Mouse (Mus musculus): Measurements from ENCODE around the gene Rfx2. TPM values are rescaled to one million over a fixed set of nuclear protein-coding genes. Genes with fewer than 3 reads are reported as not detected.
A peak's percentile ranks its signal among the peaks of the same experiment; 100 is the strongest.

The Rfx2 gene
- polyA plus RNA-seq, 1 experiment from 2014 or later = 6.3 TPM

- no peak overlapping the region for H3K4me3 ChIP-seq
- no peaks in the 10 kb centered on the region for H3K9me3 ChIP-seq
- ATAC-seq (ENCODE audit: low FRiP score, low read depth) = no peak
- H3K9ac ChIP-seq (replicated peaks) = no peak overlapping the region
- 61% methylated on average over 7 of the region's 7 CpGs for whole genome bisulfite sequencing
- no peaks in the 10 kb centered on the region for H3K4me1 ChIP-seq
- H3K27me3 ChIP-seq = no peaks in the 10 kb centered on the region
- no peak overlapping the region for H3K27ac ChIP-seq (replicated peaks)
- no peak overlapping the region for H3K4me2 ChIP-seq (replicated peaks)
- no peaks in the 10 kb centered on the region for H3K36me3 ChIP-seq
Measured at GRCm38 (mm10) chr17:56858922-56859321, 28.1 kb upstream of the Rfx2 start.

- 49% methylated on average over 4 of the region's 4 CpGs for WGBS
- no peaks in the 10 kb centered on the region for H3K36me3 ChIP-seq
- H3K9me3 ChIP-seq = no peaks in the 10 kb centered on the region
- no peak overlapping the region for H3K9ac ChIP-seq (replicated peaks)
- H3K4me1 ChIP-seq = no peaks in the 10 kb centered on the region
- H3K4me2 ChIP-seq (replicated peaks) = no peak overlapping the region
- H3K4me3 ChIP-seq = no peak overlapping the region
- no peak overlapping the region for H3K27ac ChIP-seq (replicated peaks)
- no peaks in the 10 kb centered on the region for H3K27me3 ChIP-seq
- no peak for ATAC-seq (ENCODE audit: low FRiP score, low read depth)
Measured at GRCm38 (mm10) chr17:56858216-56858615, 27.4 kb upstream of the Rfx2 start.

DNA sequence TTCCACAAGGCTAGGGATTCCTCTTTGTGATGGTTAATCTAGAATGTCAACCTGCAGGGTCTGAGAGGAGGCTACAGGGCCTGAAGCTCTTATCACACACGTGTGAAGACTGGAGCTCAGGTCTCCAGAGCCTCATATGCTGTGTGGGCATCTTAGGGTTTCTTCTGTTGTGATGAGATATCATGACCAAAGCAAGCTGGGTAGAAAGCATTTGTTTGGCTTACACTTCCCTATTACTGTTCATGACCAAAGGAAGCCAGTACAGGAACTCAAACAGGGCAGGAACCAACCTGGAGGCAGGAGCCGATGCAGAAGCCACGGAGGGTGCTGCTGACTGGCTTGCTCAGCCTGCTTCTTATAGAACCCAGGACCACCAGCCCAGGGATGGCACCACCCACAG is 24.6 kb upstream of the Rfx2 start:
- no peak for ATAC-seq (ENCODE audit: low FRiP score, low read depth)
- Histone ChIP-seq H3K9ac (replicated peaks) (no peak overlapping the region), H3K4me1 (no peaks in the 10 kb centered on the region), H3K27ac (replicated peaks) (no peak overlapping the region), H3K9me3 (no peaks in the 10 kb centered on the region), H3K4me3 (no peak overlapping the region), H3K4me2 (replicated peaks) (no peak overlapping the region), H3K27me3 (no peaks in the 10 kb centered on the region), H3K36me3 (no peaks in the 10 kb centered on the region)
- WGBS = 87% methylated on average over 3 of the region's 3 CpGs

GRCm38 (mm10) chr17:56851167-56851566 is 20.4 kb upstream of the Rfx2 start:
- no peaks in the 10 kb centered on the region for H3K4me1 ChIP-seq
- H3K27me3 ChIP-seq = 0 out of 2 replicates have a peak, but pooled peaks cover 11% of the 10 kb centered on the region
- no peak overlapping the region for H3K4me2 ChIP-seq (replicated peaks)
- no peaks in the 10 kb centered on the region for H3K36me3 ChIP-seq
- WGBS = 79% methylated on average over 3 of the region's 3 CpGs
- H3K4me3 ChIP-seq = no peak overlapping the region
- H3K9me3 ChIP-seq = no peaks in the 10 kb centered on the region
- H3K27ac ChIP-seq (replicated peaks) = no peak overlapping the region
- ATAC-seq (ENCODE audit: low FRiP score, low read depth) = no peak
- H3K9ac ChIP-seq (replicated peaks) = no peak overlapping the region

DNA sequence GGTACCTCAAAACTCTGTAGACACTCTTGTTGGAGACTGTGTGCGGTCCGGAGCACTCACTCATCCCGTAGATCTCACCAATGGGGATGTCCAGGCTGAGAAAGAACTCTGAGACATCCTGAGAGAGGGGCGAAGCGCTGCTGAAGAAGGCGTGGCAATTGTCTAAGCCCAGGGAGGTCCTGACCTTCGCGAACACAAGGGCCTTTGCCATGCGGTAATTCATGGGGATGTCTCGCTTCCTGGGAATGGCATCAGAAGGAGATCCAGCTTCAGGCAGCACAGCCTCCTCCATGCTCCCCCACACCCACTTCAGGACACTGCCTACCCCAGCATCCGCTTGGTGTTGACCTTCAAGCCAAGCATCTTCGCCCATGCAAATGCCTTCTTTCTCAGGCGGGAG is 18.9 kb upstream of the Rfx2 start:
- 89% methylated on average over 13 of the region's 13 CpGs for WGBS
- Histone ChIP-seq H3K9ac (replicated peaks) (no peak overlapping the region), H3K4me1 (no peaks in the 10 kb centered on the region), H3K9me3 (no peaks in the 10 kb centered on the region), H3K27ac (replicated peaks) (no peak overlapping the region), H3K4me2 (replicated peaks) (no peak overlapping the region), H3K27me3 (0 out of 2 replicates have a peak, but pooled peaks cover 11% of the 10 kb centered on the region), H3K36me3 (no peaks in the 10 kb centered on the region), H3K4me3 (no peak overlapping the region)
- ATAC-seq (ENCODE audit: low FRiP score, low read depth) = no peak

- Histone ChIP-seq H3K4me2 (replicated peaks) (no peak overlapping the region), H3K36me3 (no peaks in the 10 kb centered on the region), H3K9me3 (no peaks in the 10 kb centered on the region), H3K27me3 (0 out of 2 replicates have a peak, but pooled peaks cover 11% of the 10 kb centered on the region), H3K9ac (replicated peaks) (no peak overlapping the region), H3K4me1 (no peaks in the 10 kb centered on the region), H3K4me3 (no peak overlapping the region), H3K27ac (replicated peaks) (no peak overlapping the region)
- ATAC-seq (ENCODE audit: low FRiP score, low read depth) = no peak
- 87% methylated on average over 5 of the region's 5 CpGs for WGBS
Measured at GRCm38 (mm10) chr17:56848785-56849184, 18.0 kb upstream of the Rfx2 start.

- Histone ChIP-seq H3K4me2 (replicated peaks) (no peak overlapping the region), H3K27ac (replicated peaks) (no peak overlapping the region), H3K9ac (replicated peaks) (no peak overlapping the region), H3K36me3 (no peaks in the 10 kb centered on the region), H3K27me3 (0 out of 2 replicates have a peak, but pooled peaks cover 4% of the 10 kb centered on the region), H3K9me3 (no peaks in the 10 kb centered on the region), H3K4me3 (no peak overlapping the region), H3K4me1 (no peaks in the 10 kb centered on the region)
- ATAC-seq (ENCODE audit: low FRiP score, low read depth) = no peak
- 83% methylated on average over 5 of the region's 5 CpGs for WGBS
Measured at GRCm38 (mm10) chr17:56843678-56844077, 12.9 kb upstream of the Rfx2 start.

GRCm38 (mm10) chr17:56842173-56842572 is 11.4 kb upstream of the Rfx2 start:
- 88% methylated on average over 5 of the region's 5 CpGs for WGBS
- H3K27ac ChIP-seq (replicated peaks) = no peak overlapping the region
- H3K27me3 ChIP-seq = no peaks in the 10 kb centered on the region
- H3K4me3 ChIP-seq = no peak overlapping the region
- no peaks in the 10 kb centered on the region for H3K9me3 ChIP-seq
- no peaks in the 10 kb centered on the region for H3K4me1 ChIP-seq
- no peak for ATAC-seq (ENCODE audit: low FRiP score, low read depth)
- no peak overlapping the region for H3K9ac ChIP-seq (replicated peaks)
- H3K36me3 ChIP-seq = no peaks in the 10 kb centered on the region
- H3K4me2 ChIP-seq (replicated peaks) = no peak overlapping the region

GRCm38 (mm10) chr17:56840524-56840923 is 9.7 kb upstream of the Rfx2 start:
- Histone ChIP-seq H3K4me1 (no peaks in the 10 kb centered on the region), H3K4me3 (no peak overlapping the region), H3K36me3 (no peaks in the 10 kb centered on the region), H3K9ac (replicated peaks) (no peak overlapping the region), H3K27ac (replicated peaks) (no peak overlapping the region), H3K9me3 (no peaks in the 10 kb centered on the region), H3K27me3 (no peaks in the 10 kb centered on the region), H3K4me2 (replicated peaks) (no peak overlapping the region)
- WGBS = 87% methylated on average over 7 of the region's 7 CpGs
- ATAC-seq (ENCODE audit: low FRiP score, low read depth) = no peak

GRCm38 (mm10) chr17:56836336-56836735 is 5.5 kb upstream of the Rfx2 start:
- Histone ChIP-seq H3K9ac (replicated peaks) (no peak overlapping the region), H3K9me3 (no peaks in the 10 kb centered on the region), H3K36me3 (no peaks in the 10 kb centered on the region), H3K27ac (replicated peaks) (no peak overlapping the region), H3K4me3 (no peak overlapping the region), H3K4me2 (replicated peaks) (no peak overlapping the region), H3K27me3 (peaks cover 10% of the 10 kb centered on the region; the same call in 1 of the 2 replicates), H3K4me1 (no peaks in the 10 kb centered on the region)
- 89% methylated on average over 8 of the region's 8 CpGs for WGBS
- no peak for ATAC-seq (ENCODE audit: low FRiP score, low read depth)

- Histone ChIP-seq H3K4me3 (no peak overlapping the region), H3K9ac (replicated peaks) (no peak overlapping the region), H3K27ac (replicated peaks) (no peak overlapping the region), H3K4me1 (peaks cover 16% of the 10 kb centered on the region), H3K27me3 (peaks cover 27% of the 10 kb centered on the region), H3K9me3 (no peaks in the 10 kb centered on the region), H3K36me3 (no peaks in the 10 kb centered on the region), H3K4me2 (replicated peaks) (no peak overlapping the region)
- WGBS = 89% methylated on average over 1 of the region's 1 CpGs
- ATAC-seq (ENCODE audit: low FRiP score, low read depth) = no peak
Measured at GRCm38 (mm10) chr17:56833381-56833780, 2.6 kb upstream of the Rfx2 start.

DNA sequence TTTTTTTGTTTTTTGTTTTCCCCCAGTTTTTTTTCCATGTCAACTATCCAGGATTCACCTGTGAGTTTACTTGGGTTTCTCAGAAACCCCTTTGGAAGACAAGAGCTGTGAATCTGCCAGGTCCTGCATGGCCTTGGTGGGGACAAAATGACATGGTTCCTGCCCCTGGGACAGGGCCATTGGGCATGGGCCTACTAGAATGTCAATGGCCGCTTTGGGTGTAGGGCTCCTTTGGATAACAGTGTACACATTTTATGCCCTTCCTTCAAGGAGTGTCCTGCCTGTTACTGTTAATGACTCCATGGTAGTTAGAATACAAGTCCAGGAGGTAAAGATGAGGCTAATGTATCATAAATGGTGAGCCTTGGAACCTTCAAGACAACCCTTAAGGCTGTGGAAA is 2.1 kb upstream of the Rfx2 start:
- H3K27ac ChIP-seq (replicated peaks) = no peak overlapping the region
- no peak for ATAC-seq (ENCODE audit: low FRiP score, low read depth)
- H3K36me3 ChIP-seq = no peaks in the 10 kb centered on the region
- 90% methylated on average over 1 of the region's 1 CpGs for WGBS
- H3K4me2 ChIP-seq (replicated peaks) = no peak overlapping the region
- no peak overlapping the region for H3K9ac ChIP-seq (replicated peaks)
- no peaks in the 10 kb centered on the region for H3K9me3 ChIP-seq
- H3K4me1 ChIP-seq = peaks cover 16% of the 10 kb centered on the region
- no peak overlapping the region for H3K4me3 ChIP-seq
- peaks cover 29% of the 10 kb centered on the region for H3K27me3 ChIP-seq

- Histone ChIP-seq H3K36me3 (no peaks in the 10 kb centered on the region), H3K27me3 (peaks cover 39% of the 10 kb centered on the region), H3K9ac (replicated peaks) (peak overlapping the region; percentile 52), H3K4me3 (peak overlapping the region; percentile 74), H3K4me2 (replicated peaks) (peak overlapping the region; percentile 73), H3K9me3 (no peaks in the 10 kb centered on the region), H3K4me1 (peaks cover 16% of the 10 kb centered on the region), H3K27ac (replicated peaks) (no peak overlapping the region)
- peak; percentile 99 for ATAC-seq (ENCODE audit: low FRiP score, low read depth)
- 1% methylated on average over 41 of the region's 42 CpGs for WGBS
Measured at GRCm38 (mm10) chr17:56831111-56831816, 451 bp upstream of the Rfx2 start.

Measured in midbrain, embryonic 12.5 days (tissue).